Mouse (Mus musculus): ENCODE data around the gene Olfr873. TPM values are rescaled to one million over a fixed set of nuclear protein-coding genes. Genes with fewer than 3 reads are reported as not detected.

Olfr873 gene
- total and polyA plus RNA-seq, 3 experiments, result not detected

GRCm38 (mm10) chr9:20335994-20336393 is 37.7 kb downstream of the Olfr873 start, which contains the start of gene Olfr18:
TSS of gene Olfr18 (minus strand) at chr9:20336094.
- Histone ChIP-seq H3K4me2 (ENCODE audit: insufficient read depth, low read depth, poor library complexity, severe bottlenecking) (no peak within 1 kb of the TSS), H3K27me3 (replicated peaks) (no peaks in the 10 kb centered on the region), H3K36me3 (replicated peaks in 1 of 2; ENCODE audit: control insufficient read depth in 1 of 2, insufficient read depth in 1 of 2, low read length in 1 of 2) (no peaks in the 10 kb centered on the region), H3K4me3 (replicated peaks in 1 of 3; ENCODE audit: low read depth in 2 of 3, low read length in 2 of 3, poor library complexity in 1 of 3) (no peak within 1 kb of the TSS), H3K9ac (ENCODE audit: insufficient read depth, low read depth) (no peak within 1 kb of the TSS), H3K4me1 (ENCODE audit: control insufficient read depth in 1 of 2, insufficient read depth in 2 of 2) (no peaks in the 10 kb centered on the region), H3K27ac (ENCODE audit: insufficient read depth, low read depth) (no peak within 1 kb of the TSS), H3K79me2 (replicated peaks; ENCODE audit: control insufficient read depth, extremely low read depth, insufficient read depth, poor library complexity, severe bottlenecking) (no peaks in the 10 kb centered on the region), H3K9me3 (replicated peaks; ENCODE audit: low read length) (no peaks in the 10 kb centered on the region)
- TF ChIP-seq ZMIZ1 (IDR thresholded peaks at IDR 0.05; ENCODE audit: low read depth, low read length), result no peak
- no peak for TF ChIP-seq CHD1 (IDR thresholded peaks at IDR 0.05; ENCODE audit: low read depth, low read length)
- TF ChIP-seq MEF2A (IDR thresholded peaks at IDR 0.05; ENCODE audit: borderline replicate concordance, low read depth, low read length), result no peak
- TF ChIP-seq CTCF (conservative IDR thresholded peaks at IDR 0.05 in 1 of 2, IDR thresholded peaks at IDR 0.05 in 1 of 2; ENCODE audit: low read depth in 2 of 2, low read length in 2 of 2), result no peak
- no peak for TF ChIP-seq JUND (conservative IDR thresholded peaks at IDR 0.05; ENCODE audit: low read depth, low read length)
- no peak for TF ChIP-seq IRF4 (IDR thresholded peaks at IDR 0.05; ENCODE audit: low read depth, low read length)
- no peak for TF ChIP-seq TBP (conservative IDR thresholded peaks at IDR 0.05; ENCODE audit: low read depth, low read length)
- no peak for TF ChIP-seq UBTF (IDR thresholded peaks at IDR 0.05; ENCODE audit: low read depth, low read length)
- no peak for TF ChIP-seq BHLHE40 (IDR thresholded peaks at IDR 0.05; ENCODE audit: low read depth, low read length)
- no peak for TF ChIP-seq SIN3A (IDR thresholded peaks at IDR 0.05; ENCODE audit: low read length)
- TF ChIP-seq JUN (IDR thresholded peaks at IDR 0.05; ENCODE audit: insufficient read depth, low read depth, low read length), result no peak
- no peak for TF ChIP-seq HCFC1 (IDR thresholded peaks at IDR 0.05; ENCODE audit: low read depth, low read length)
- no peak for DNase-seq (ENCODE audit: extremely low read depth)
- dilution Hi-C loops (cut with MboI; ENCODE audit: extremely low pct_ligation_motif_present, extremely low pct_unique_long_range_greater_than_20kb, low sequenced_read_pairs), result no loop called here
- in situ Hi-C loops (cut with MboI; ENCODE audit: low pct_ligation_motif_present, low pct_unique_long_range_greater_than_20kb, low sequenced_read_pairs), result no loop called here

DNA sequence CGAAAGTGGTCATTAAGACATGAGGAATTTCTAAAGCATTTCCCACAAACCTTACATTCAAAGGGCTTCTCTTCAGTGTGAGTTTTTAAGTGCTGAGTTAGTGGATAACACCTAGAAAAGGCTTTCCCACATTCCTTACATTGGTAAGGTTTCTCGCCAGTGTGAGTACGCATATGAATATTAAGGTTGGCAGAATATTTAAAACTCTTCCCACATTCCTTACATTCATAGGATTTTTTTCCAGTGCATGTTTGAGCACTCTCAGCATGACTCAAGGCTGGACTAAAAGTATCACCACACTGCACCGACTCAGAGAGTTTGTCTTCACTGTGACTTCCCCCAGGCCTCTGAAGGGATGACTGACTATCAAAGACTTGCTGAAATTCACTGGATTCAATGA is 50.2 kb downstream of the Olfr873 start:
- Histone ChIP-seq H3K79me2 (replicated peaks; ENCODE audit: control insufficient read depth, extremely low read depth, insufficient read depth, poor library complexity, severe bottlenecking) (no peaks in the 10 kb centered on the region), H3K4me1 (ENCODE audit: control insufficient read depth in 1 of 2, insufficient read depth in 2 of 2) (no peaks in the 10 kb centered on the region), H3K9me3 (replicated peaks; ENCODE audit: low read length) (no peaks in the 10 kb centered on the region), H3K4me2 (ENCODE audit: insufficient read depth, low read depth, poor library complexity, severe bottlenecking) (no peak overlapping the region), H3K9ac (ENCODE audit: insufficient read depth, low read depth) (no peak overlapping the region), H3K36me3 (replicated peaks in 1 of 2; ENCODE audit: control insufficient read depth in 1 of 2, insufficient read depth in 1 of 2, low read length in 1 of 2) (peaks cover 15 to 29% of the 10 kb centered on the region in 2 experiments), H3K27ac (ENCODE audit: insufficient read depth, low read depth) (no peak overlapping the region), H3K27me3 (replicated peaks) (no peaks in the 10 kb centered on the region), H3K4me3 (replicated peaks in 1 of 3; ENCODE audit: low read depth in 2 of 3, low read length in 2 of 3, poor library complexity in 1 of 3) (no peak overlapping the region)
- no peak for DNase-seq (ENCODE audit: extremely low read depth)
- in situ Hi-C loops (cut with MboI; ENCODE audit: low pct_ligation_motif_present, low pct_unique_long_range_greater_than_20kb, low sequenced_read_pairs), result no loop called here
- dilution Hi-C loops (cut with MboI; ENCODE audit: extremely low pct_ligation_motif_present, extremely low pct_unique_long_range_greater_than_20kb, low sequenced_read_pairs), result no loop called here
- TF ChIP-seq ETS1 (conservative IDR thresholded peaks at IDR 0.05; ENCODE audit: low read depth, low read length) (no peak), HCFC1 (IDR thresholded peaks at IDR 0.05; ENCODE audit: low read depth, low read length) (no peak), E2F4 (IDR thresholded peaks at IDR 0.05; ENCODE audit: insufficient replicate concordance, low read depth, low read length) (no peak), RCOR1 (conservative IDR thresholded peaks at IDR 0.05; ENCODE audit: low read depth, low read length) (no peak), NRF1 (IDR thresholded peaks at IDR 0.05; ENCODE audit: low read depth, low read length) (no peak), IRF4 (IDR thresholded peaks at IDR 0.05; ENCODE audit: low read depth, low read length) (no peak), MAZ (IDR thresholded peaks at IDR 0.05; ENCODE audit: low read depth, low read length) (no peak), RAD21 (IDR thresholded peaks at IDR 0.05; ENCODE audit: low read depth, low read length) (no peak), BHLHE40 (IDR thresholded peaks at IDR 0.05; ENCODE audit: low read depth, low read length) (no peak), TCF12 (IDR thresholded peaks at IDR 0.05; ENCODE audit: low read depth, low read length) (no peak)

Other genes with a start within 250 kb of the Olfr873 start
- not detected in 2 replicates for gene Olfr867, start 241.0 kb upstream of the Olfr873 start, total RNA-seq (2012; rRNA removed)
- gene Olfr867, start 241.0 kb upstream of the Olfr873 start, total RNA-seq (2014; rRNA removed), result not detected in 2 replicates
- not detected in 2 replicates for gene Olfr867, start 241.0 kb upstream of the Olfr873 start, polyA plus RNA-seq (2012; ENCODE audit: insufficient read length, low read depth)
- not detected in 2 replicates for gene Olfr868, start 199.9 kb upstream of the Olfr873 start, total RNA-seq (2012; rRNA removed)
- gene Olfr868, start 199.9 kb upstream of the Olfr873 start, total RNA-seq (2014; rRNA removed), result not detected in 2 replicates
- gene Olfr868, start 199.9 kb upstream of the Olfr873 start, polyA plus RNA-seq (2012; ENCODE audit: insufficient read length, low read depth), result not detected in 2 replicates
- not detected in 2 replicates for gene Olfr869, start 169.5 kb upstream of the Olfr873 start, total RNA-seq (2012; rRNA removed)
- not detected in 2 replicates for gene Olfr869, start 169.5 kb upstream of the Olfr873 start, total RNA-seq (2014; rRNA removed)
- not detected in 2 replicates for gene Olfr869, start 169.5 kb upstream of the Olfr873 start, polyA plus RNA-seq (2012; ENCODE audit: insufficient read length, low read depth)
- gene Olfr870, start 124.5 kb upstream of the Olfr873 start, total RNA-seq (2012; rRNA removed), result not detected in 2 replicates
- not detected in 2 replicates for gene Olfr870, start 124.5 kb upstream of the Olfr873 start, total RNA-seq (2014; rRNA removed)
- not detected in 2 replicates for gene Olfr870, start 124.5 kb upstream of the Olfr873 start, polyA plus RNA-seq (2012; ENCODE audit: insufficient read length, low read depth)
- gene Olfr871, start 86.3 kb upstream of the Olfr873 start, total RNA-seq (2012; rRNA removed), result not detected in 2 replicates
- gene Olfr871, start 86.3 kb upstream of the Olfr873 start, total RNA-seq (2014; rRNA removed), result not detected in 2 replicates
- not detected in 2 replicates for gene Olfr871, start 86.3 kb upstream of the Olfr873 start, polyA plus RNA-seq (2012; ENCODE audit: insufficient read length, low read depth)
- not detected in 2 replicates for gene Olfr872, start 61.4 kb upstream of the Olfr873 start, total RNA-seq (2012; rRNA removed)
- not detected in 2 replicates for gene Olfr872, start 61.4 kb upstream of the Olfr873 start, total RNA-seq (2014; rRNA removed)
- gene Olfr872, start 61.4 kb upstream of the Olfr873 start, polyA plus RNA-seq (2012; ENCODE audit: insufficient read length, low read depth), result not detected in 2 replicates
- not detected in 2 replicates for gene Olfr39, start 16.2 kb upstream of the Olfr873 start, total RNA-seq (2012; rRNA removed)
- not detected in 2 replicates for gene Olfr39, start 16.2 kb upstream of the Olfr873 start, total RNA-seq (2014; rRNA removed)
- gene Olfr39, start 16.2 kb upstream of the Olfr873 start, polyA plus RNA-seq (2012; ENCODE audit: insufficient read length, low read depth), result not detected in 2 replicates
- not detected in 2 replicates for gene Olfr18, start 37.6 kb downstream of the Olfr873 start, total RNA-seq (2012; rRNA removed)
- not detected in 2 replicates for gene Olfr18, start 37.6 kb downstream of the Olfr873 start, total RNA-seq (2014; rRNA removed)
- not detected in 2 replicates for gene Olfr18, start 37.6 kb downstream of the Olfr873 start, polyA plus RNA-seq (2012; ENCODE audit: insufficient read length, low read depth)
- gene Zfp560, start 86.6 kb downstream of the Olfr873 start, total RNA-seq (2012; rRNA removed), result 10.6 and 13.1 TPM in 2 replicates
- gene Zfp560, start 86.6 kb downstream of the Olfr873 start, total RNA-seq (2014; rRNA removed), result 29.0 and 31.8 TPM in 2 replicates
- 11.0 and 12.4 TPM in 2 replicates for gene Zfp560, start 86.6 kb downstream of the Olfr873 start, polyA plus RNA-seq (2012; ENCODE audit: insufficient read length, low read depth)
- gene Zfp26, start 161.6 kb downstream of the Olfr873 start, total RNA-seq (2012; rRNA removed), result 13.3 and 16.5 TPM in 2 replicates
- 17.3 and 22.0 TPM in 2 replicates for gene Zfp26, start 161.6 kb downstream of the Olfr873 start, total RNA-seq (2014; rRNA removed)
- 9.4 and 11.7 TPM in 2 replicates for gene Zfp26, start 161.6 kb downstream of the Olfr873 start, polyA plus RNA-seq (2012; ENCODE audit: insufficient read length, low read depth)
- gene Zfp426, start 194.2 kb downstream of the Olfr873 start, total RNA-seq (2012; rRNA removed), result 13.9 and 14.7 TPM in 2 replicates
- gene Zfp426, start 194.2 kb downstream of the Olfr873 start, total RNA-seq (2014; rRNA removed), result 18.2 and 19.3 TPM in 2 replicates
- gene Zfp426, start 194.2 kb downstream of the Olfr873 start, polyA plus RNA-seq (2012; ENCODE audit: insufficient read length, low read depth), result 11.8 and 13.0 TPM in 2 replicates
- 20.4 and 23.6 TPM in 2 replicates for gene Zfp266, start 222.9 kb downstream of the Olfr873 start, total RNA-seq (2012; rRNA removed)
- 24.0 and 26.3 TPM in 2 replicates for gene Zfp266, start 222.9 kb downstream of the Olfr873 start, total RNA-seq (2014; rRNA removed)
- gene Zfp266, start 222.9 kb downstream of the Olfr873 start, polyA plus RNA-seq (2012; ENCODE audit: insufficient read length, low read depth), result 11.6 and 12.3 TPM in 2 replicates

All from CH12.LX (cell line).